In genomic region chr1:193698603-193699266, GRCm38 (mm10) we compare ENCODE assay signal across 9 mouse cellular contexts.
DNase-seq lines count a peak whose midpoint lies in the region; ATAC-seq and TF ChIP-seq lines count a peak whose summit lies in the region.
"Had no signal": no experiment of that assay in that cellular context is flagged by ENCODE, and none has a peak within 500 bp of the region (broad histone marks: within the 10 kb centered on the region; RNA-seq: fewer than 3 reads in every experiment).

No protein-coding gene starts in this region.

- H3K36me3 ChIP-seq in hindbrain, postnatal 0 days (ENCODE audit: insufficient read depth, low read length): no peaks in the 10 kb centered on the region
- H3K36me3 ChIP-seq: liver, embryonic 15.5 days had no signal

- H3K4me3 ChIP-seq in hindbrain, postnatal 0 days (ENCODE audit: low read length): no peak overlapping the region
- H3K4me3 ChIP-seq: liver, embryonic 15.5 days had no signal

- peak; percentile 97 for TF ChIP-seq CTCF in hindbrain, postnatal 0 days (IDR thresholded peaks at IDR 0.05; ENCODE audit: low read depth)

- H3K4me1 ChIP-seq in hindbrain, postnatal 0 days (ENCODE audit: insufficient read depth, low read length): no peaks in the 10 kb centered on the region

- H3K4me2 ChIP-seq in hindbrain, postnatal 0 days (ENCODE audit: low read depth, low read length): no peak overlapping the region
- H3K4me2 ChIP-seq: liver, embryonic 15.5 days had no signal

- H3K27me3 ChIP-seq in hindbrain, postnatal 0 days (ENCODE audit: insufficient read depth, low read length): no peaks in the 10 kb centered on the region
- H3K27me3 ChIP-seq: liver, embryonic 15.5 days had no signal

- ATAC-seq in frontal cortex, adult (ENCODE audit: low TSS enrichment): peak; percentile 83
- ATAC-seq in hindbrain, postnatal 0 days: peak; percentile 81

- peak; percentile 60 for DNase-seq in ZHBTc4 (ENCODE audit: low read depth, low spot score)
- DNase-seq in cerebellum, adult 9-10 months: peak; percentile 85
- DNase-seq in hindbrain, postnatal 0 days (ENCODE audit: low spot score): peak; percentile 92
- DNase-seq in layer of hippocampus, postnatal 36 days: peak; percentile 72
- DNase-seq in lung, postnatal 4 days: peak; percentile 76 to 80
- DNase-seq in right cerebral cortex, postnatal 10 days (ENCODE audit: low spot score in 2 of 2): peak; percentile 85 to 89
- DNase-seq in natural killer cell, adult 2 months (ENCODE audit: low spot score in 2 of 2): no peak

- H3K27ac ChIP-seq in hindbrain, postnatal 0 days: no peak overlapping the region
- H3K27ac ChIP-seq: liver, embryonic 15.5 days had no signal

- no peaks in the 10 kb centered on the region for H3K9me3 ChIP-seq in hindbrain, postnatal 0 days (ENCODE audit: low read length)
- H3K9me3 ChIP-seq: liver, embryonic 15.5 days had no signal

- WGBS in hindbrain, postnatal 0 days: 10% methylated on average over 7 of the region's 7 CpGs

- no peak overlapping the region for H3K9ac ChIP-seq in hindbrain, postnatal 0 days (replicated peaks; ENCODE audit: low read length)
- H3K9ac ChIP-seq: liver, embryonic 15.5 days had no signal

Comparison
In these comparisons a context has a peak if more than half of its experiments do, and no peak if none do; other contexts are left out.
1. DNase-seq: peak in ZHBTc4 (single experiment), cerebellum, adult 9-10 months (single experiment), hindbrain, postnatal 0 days (single experiment), layer of hippocampus, postnatal 36 days (2 of 2), lung, postnatal 4 days (2 of 2) and right cerebral cortex, postnatal 10 days (2 of 2); none in natural killer cell, adult 2 months (0 of 2).